Mouse (Mus musculus) macrophage (primary cell): ENCODE results near the gene Gm10944. TPM values are rescaled to one million over a fixed set of nuclear protein-coding genes. Genes with fewer than 3 reads are reported as not detected.

Experiments
- polyA plus RNA-seq: library from polyadenylated mRNA; stranded (reverse); fragments of 250-400 nt; gene quantifications from 3 replicates; pipeline ENCODE4 v1.2.4, GENCODE M21; 2018; ENCODE audit warnings: inconsistent platforms

Gene Gm10944
- polyA plus RNA-seq, 1 experiment from 2014 or later: not detected

Other genes with a start within 250 kb of the Gm10944 start
- gene Adgb, start 209.0 kb upstream of the Gm10944 start, polyA plus RNA-seq: 0.26 to 1.7 TPM (median 0.28 TPM) in 3 replicates
- 48.0 to 146 TPM (median 60.8 TPM) in 3 replicates for gene Rab32, start 123.1 kb upstream of the Gm10944 start, polyA plus RNA-seq